Mouse (Mus musculus) bone marrow, adult 2 months (tissue): Measurements from ENCODE around the gene Reep6. TPM values are rescaled to one million over a fixed set of nuclear protein-coding genes. Genes with fewer than 3 reads are reported as not detected.

ENCODE experiments used
- H3K27ac ChIP-seq: fragments of 200-500 bp; 2 replicates; pipeline ENCODE4 v1.5.1; 2012; ENCODE audit warnings: low read depth, mild to moderate bottlenecking, control low read depth, inconsistent platforms, low read length; ENCODE audit not compliant: control insufficient read depth, poor library complexity, insufficient read depth
- H3K4me1 ChIP-seq: fragments of 200-500 bp; 2 replicates; pipeline ENCODE4 v1.6.1; 2011; ENCODE audit warnings: low read length; ENCODE audit not compliant: control insufficient read depth, insufficient read depth
- H3K4me3 ChIP-seq: fragments of 200-500 bp; replicated peaks from 2 replicates; pipeline ENCODE3; 2011; ENCODE audit warnings: mild to moderate bottlenecking, low read depth, low read length, control low read depth; ENCODE audit not compliant: control insufficient read depth
- CTCF ChIP-seq: fragments of 200-500 bp; IDR thresholded peaks from 2 replicates; pipeline ENCODE4 v1.5.1; 2011; ENCODE audit warnings: low read length, control low read depth; ENCODE audit not compliant: control insufficient read depth, insufficient read depth
- POLR2A ChIP-seq: fragments of 200-500 bp; IDR thresholded peaks from 2 replicates; pipeline ENCODE4 v1.6.1; 2011; ENCODE audit warnings: low read depth, mild to moderate bottlenecking, control low read depth, low read length, borderline replicate concordance; ENCODE audit not compliant: control insufficient read depth
- WGBS: fragments of 180-500 bp; shearing (Covaris S2); methylation state at CpG from one replicate; pipeline ENCODE4 v1.1.7; 2018; 5-methylcytosine and 5-hydroxymethylcytosine counted together
- polyA plus RNA-seq: library from polyadenylated mRNA; stranded (reverse); fragments of >200 nt; gene quantifications from 2 replicates; pipeline ENCODE4 v1.2.4, GENCODE M21; 2011; ENCODE audit warnings: low replicate concordance; ENCODE audit not compliant: missing spikeins, insufficient read depth, insufficient read length

Gene Reep6
- polyA plus RNA-seq, 1 experiment = 6.5 TPM

- WGBS = 17% methylated on average over 15 of the region's 15 CpGs
- TF ChIP-seq CTCF = no peak
- no peak for TF ChIP-seq POLR2A
- peaks cover 2% of the 10 kb centered on the region; the same call in 1 of the 2 replicates for H3K4me1 ChIP-seq
- H3K27ac ChIP-seq = no peak overlapping the region
- no peak overlapping the region for H3K4me3 ChIP-seq
Observed at GRCm38 (mm10) chr10:80299301-80299700, 30.5 kb upstream of the Reep6 start.

GRCm38 (mm10) chr10:80299824-80300223 lies 29.9 kb upstream of the Reep6 start:
- no peak for TF ChIP-seq CTCF
- no peak for TF ChIP-seq POLR2A
- 49% methylated on average over 10 of the region's 10 CpGs for WGBS
- Histone ChIP-seq H3K4me3 (no peak overlapping the region), H3K27ac (no peak overlapping the region), H3K4me1 (peaks cover 2% of the 10 kb centered on the region; the same call in 1 of the 2 replicates)

DNA sequence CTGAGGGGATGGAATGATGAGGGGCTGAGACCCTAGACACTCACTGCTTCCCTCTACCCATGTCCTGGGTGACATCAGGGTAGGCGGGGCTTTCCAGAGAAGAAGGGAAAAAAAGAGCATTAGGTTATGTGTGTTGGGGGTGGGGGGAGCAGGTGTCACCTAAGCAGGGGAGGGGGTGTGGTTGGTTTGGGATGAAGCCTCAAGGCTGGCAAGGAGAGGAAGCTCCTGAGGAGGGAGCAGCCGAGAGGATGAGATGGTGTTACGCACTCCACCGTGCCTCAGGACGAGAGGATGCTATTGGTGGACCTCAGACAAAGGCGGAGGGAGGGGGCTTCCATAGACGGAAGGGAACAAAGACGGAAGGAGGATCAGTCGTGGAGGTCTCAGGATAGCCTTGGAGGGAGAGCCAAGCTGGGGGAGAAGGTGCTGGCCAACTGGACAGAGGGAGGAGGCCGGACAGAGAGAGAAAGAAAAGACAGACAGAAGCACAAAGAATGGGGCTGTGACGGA lies 29.0 kb upstream of the Reep6 start:
- H3K27ac ChIP-seq = no peak overlapping the region
- TF ChIP-seq POLR2A = no peak
- no peak for TF ChIP-seq CTCF
- H3K4me1 ChIP-seq = peaks cover 2% of the 10 kb centered on the region; the same call in 1 of the 2 replicates
- no peak overlapping the region for H3K4me3 ChIP-seq
- 49% methylated on average over 11 of the region's 11 CpGs for WGBS

DNA sequence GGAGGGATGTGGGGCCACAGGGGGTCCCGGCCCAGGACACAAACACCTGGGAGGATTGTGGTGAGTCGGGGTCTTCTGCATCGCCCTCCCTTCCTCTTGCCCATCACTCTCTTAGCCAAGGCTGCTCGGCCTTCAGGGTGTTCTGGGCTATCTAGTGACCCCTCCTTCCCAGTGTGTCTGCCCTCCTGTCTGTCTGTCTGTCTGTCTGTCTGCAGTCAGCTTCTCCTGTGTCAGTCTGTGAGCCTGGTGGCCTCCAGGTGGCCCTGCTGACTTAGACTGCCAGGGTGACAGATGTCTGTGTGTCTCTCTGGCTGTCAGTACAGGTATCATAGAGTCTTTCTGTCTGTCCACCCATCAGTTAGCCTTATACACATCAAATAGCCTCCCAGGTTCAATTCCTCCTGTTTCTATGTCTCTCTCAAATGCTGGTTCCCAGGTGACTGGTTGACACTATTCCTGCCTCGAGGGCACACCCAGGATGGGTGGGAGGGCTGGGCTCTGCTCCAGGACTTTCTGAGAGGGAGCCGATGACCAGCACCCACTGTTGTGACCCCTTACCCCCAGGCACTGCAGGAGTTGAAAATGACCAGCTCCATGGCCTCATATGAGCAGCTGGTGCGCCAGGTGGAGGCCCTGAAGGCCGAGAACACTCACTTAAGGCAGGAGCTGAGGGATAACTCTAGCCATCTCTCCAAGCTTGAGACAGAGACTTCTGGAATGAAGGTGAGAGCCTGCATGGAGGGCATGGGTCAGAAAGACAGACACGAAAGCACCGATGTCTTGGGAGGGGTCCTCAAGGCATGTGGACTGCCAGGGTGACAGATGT lies 28.3 kb upstream of the Reep6 start:
- Histone ChIP-seq H3K4me1 (no peaks in the 10 kb centered on the region), H3K27ac (no peak overlapping the region), H3K4me3 (no peak overlapping the region)
- whole genome bisulfite sequencing = 79% methylated on average over 10 of the region's 10 CpGs
- no peak for TF ChIP-seq POLR2A
- TF ChIP-seq CTCF = no peak

DNA sequence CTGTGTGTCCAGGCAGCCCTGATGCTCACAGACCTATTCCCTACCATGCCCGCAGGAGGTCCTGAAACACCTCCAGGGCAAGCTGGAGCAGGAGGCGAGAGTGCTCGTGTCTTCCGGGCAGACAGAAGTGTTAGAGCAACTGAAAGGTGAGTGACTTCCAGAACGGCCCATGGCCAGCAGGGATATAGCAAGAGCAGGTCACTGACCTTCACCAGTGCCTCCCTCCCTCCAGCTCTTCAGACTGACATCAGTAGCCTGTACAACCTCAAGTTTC lies 27.7 kb upstream of the Reep6 start:
- no peak for TF ChIP-seq CTCF
- TF ChIP-seq POLR2A = no peak
- no peak overlapping the region for H3K27ac ChIP-seq
- no peaks in the 10 kb centered on the region for H3K4me1 ChIP-seq
- no peak overlapping the region for H3K4me3 ChIP-seq
- 79% methylated on average over 5 of the region's 5 CpGs for WGBS

DNA sequence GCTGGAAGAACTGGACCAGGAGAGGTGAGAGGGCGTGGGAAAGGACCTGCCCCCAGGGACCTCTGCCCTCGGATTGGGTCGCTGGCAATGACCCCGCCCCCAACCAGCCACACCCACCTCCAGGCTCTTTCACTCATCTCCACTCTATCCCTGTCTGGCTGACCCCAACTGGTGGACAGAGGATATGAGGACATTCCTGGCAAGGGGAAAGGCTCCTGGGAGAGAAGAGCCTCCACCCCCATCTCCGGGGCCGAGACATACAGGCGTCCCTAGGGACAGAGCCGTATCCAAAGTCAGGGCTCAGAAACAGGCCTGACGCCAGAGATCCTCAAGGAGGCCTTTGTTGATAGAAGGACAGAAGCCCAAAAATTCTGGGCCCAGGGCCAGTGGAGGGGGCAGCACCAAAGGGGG lies 27.3 kb upstream of the Reep6 start:
- 62% methylated on average over 9 of the region's 9 CpGs for WGBS
- Histone ChIP-seq H3K27ac (no peak overlapping the region), H3K4me3 (no peak overlapping the region), H3K4me1 (no peaks in the 10 kb centered on the region)
- TF ChIP-seq CTCF = no peak
- TF ChIP-seq POLR2A = no peak

GRCm38 (mm10) chr10:80304458-80304857 lies 25.3 kb upstream of the Reep6 start:
- no peaks in the 10 kb centered on the region for H3K4me1 ChIP-seq
- no peak for TF ChIP-seq CTCF
- H3K27ac ChIP-seq = no peak overlapping the region
- WGBS = under 1% methylated on average over 12 of the region's 12 CpGs
- H3K4me3 ChIP-seq = no peak overlapping the region

DNA sequence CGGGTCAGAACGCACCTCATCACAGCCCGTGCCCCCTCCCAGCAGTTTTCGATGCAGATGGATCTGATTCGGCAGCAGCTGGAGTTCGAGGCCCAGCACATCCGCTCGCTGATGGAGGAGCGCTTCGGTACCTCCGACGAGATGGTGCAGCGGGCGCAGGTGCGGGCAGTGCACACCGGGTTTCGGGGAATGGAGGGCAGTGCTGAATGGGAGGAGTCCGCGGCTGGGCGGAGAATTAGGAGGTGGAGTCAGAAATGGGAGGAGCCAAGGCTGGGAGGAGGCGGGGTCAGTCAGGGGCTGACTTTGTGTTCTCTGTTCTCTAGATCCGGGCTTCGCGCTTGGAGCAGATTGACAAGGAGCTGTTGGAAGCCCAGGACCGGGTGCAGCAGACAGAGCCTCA lies 24.9 kb upstream of the Reep6 start:
- WGBS = under 1% methylated on average over 25 of the region's 25 CpGs
- Histone ChIP-seq H3K4me1 (no peaks in the 10 kb centered on the region), H3K4me3 (no peak overlapping the region), H3K27ac (no peak overlapping the region; the same call in 1 of the 2 replicates)
- TF ChIP-seq POLR2A (no peak), CTCF (no peak)
